Mouse (Mus musculus) myocyte (in vitro differentiated cells): ENCODE measurements around the gene Romo1. TPM values are rescaled to one million over a fixed set of nuclear protein-coding genes. Genes with fewer than 3 reads are reported as not detected.
A peak's percentile ranks its signal among the peaks of the same experiment; 100 is the strongest.

ENCODE experiments used
- H3K27me3 ChIP-seq: one replicate; pipeline ENCODE4 v1.6.1; 2011; ENCODE audit not compliant: control insufficient read depth, insufficient read depth, insufficient read length
- H3K36me3 ChIP-seq: one replicate; pipeline ENCODE4 v1.6.1; 2011; ENCODE audit not compliant: control insufficient read depth, insufficient read depth
- H3K4me2 ChIP-seq: one replicate; pipeline ENCODE4 v1.6.1; 2011; ENCODE audit warnings: low read depth, control low read depth
- H3K4me3 ChIP-seq: one replicate; pipeline ENCODE4 v1.5.1; 2011; ENCODE audit warnings: mild to moderate bottlenecking, control low read depth, moderate library complexity
- H3K79me2 ChIP-seq: one replicate; pipeline ENCODE4 v1.6.1; 2011; ENCODE audit not compliant: control insufficient read depth, insufficient read depth
- H3ac ChIP-seq: one replicate; pipeline ENCODE4 v1.6.1; 2011; ENCODE audit not compliant: control insufficient read depth, insufficient read length
- CEBPB ChIP-seq: IDR thresholded peaks from 2 replicates; pipeline ENCODE4 v1.6.1; 2011; ENCODE audit warnings: mild to moderate bottlenecking, moderate library complexity; ENCODE audit not compliant: poor library complexity, insufficient read depth, severe bottlenecking
- E2F4 ChIP-seq: IDR thresholded peaks from one replicate; pipeline ENCODE4 v1.6.1; 2011; ENCODE audit warnings: mild to moderate bottlenecking, control low read depth, moderate library complexity; ENCODE audit not compliant: insufficient read depth
- MAX ChIP-seq: IDR thresholded peaks from one replicate; pipeline ENCODE4 v1.6.1; 2011; ENCODE audit warnings: low read depth, mild to moderate bottlenecking, control low read depth
- MYOD1 ChIP-seq, 3 experiments: IDR thresholded peaks; one replicate each; pipeline ENCODE4 v1.6.1; 2011; ENCODE audit warnings: control low read depth in 2 of 3, low read depth in 2 of 3, mild to moderate bottlenecking in 2 of 3, moderate library complexity in 1 of 3; ENCODE audit not compliant: insufficient read length in 2 of 3, control insufficient read depth in 1 of 3
- MYOG ChIP-seq, 3 experiments: IDR thresholded peaks; one replicate each; pipeline ENCODE4 v1.6.1; 2011; ENCODE audit warnings: control low read depth in 2 of 3, low read depth in 2 of 3, mild to moderate bottlenecking in 2 of 3; ENCODE audit not compliant: insufficient read length in 2 of 3, control insufficient read depth in 1 of 3, insufficient read depth in 1 of 3
- POLR2A ChIP-seq: IDR thresholded peaks from one replicate; pipeline ENCODE4 v1.6.1; 2011; ENCODE audit warnings: low read depth, mild to moderate bottlenecking, control low read depth, moderate library complexity; ENCODE audit not compliant: insufficient read length
- POLR2AphosphoS2 ChIP-seq: IDR thresholded peaks from one replicate; pipeline ENCODE4 v1.6.1; 2011; ENCODE audit warnings: low read depth, control low read depth; ENCODE audit not compliant: insufficient read length
- REST ChIP-seq: IDR thresholded peaks from one replicate; pipeline ENCODE4 v1.6.1; 2011; ENCODE audit warnings: mild to moderate bottlenecking, control low read depth, moderate library complexity; ENCODE audit not compliant: insufficient read depth, insufficient read length
- SRF ChIP-seq: IDR thresholded peaks from one replicate; pipeline ENCODE4 v1.6.1; 2011; ENCODE audit warnings: low read depth; ENCODE audit not compliant: control insufficient read depth, insufficient read length
- TCF12 ChIP-seq: IDR thresholded peaks from one replicate; pipeline ENCODE4 v1.6.1; 2011; ENCODE audit warnings: mild to moderate bottlenecking, control low read depth; ENCODE audit not compliant: poor library complexity, insufficient read depth, severe bottlenecking
- TCF3 ChIP-seq: IDR thresholded peaks from one replicate; pipeline ENCODE4 v1.6.1; 2011; ENCODE audit warnings: low read depth, control low read depth; ENCODE audit not compliant: insufficient read length
- USF1 ChIP-seq: IDR thresholded peaks from one replicate; pipeline ENCODE4 v1.6.1; 2011; ENCODE audit warnings: low read depth, mild to moderate bottlenecking, control low read depth, moderate library complexity
- polyA plus RNA-seq: library from polyadenylated mRNA; unstranded; fragments of >200 nt; fragmentation: generic; extraction: Trizol; gene quantifications from one replicate; pipeline ENCODE4 v1.2.1, GENCODE M21; 2012; ENCODE audit warnings: missing spikeins

Gene Romo1
- polyA plus RNA-seq, 1 experiment, result 417 TPM

DNA sequence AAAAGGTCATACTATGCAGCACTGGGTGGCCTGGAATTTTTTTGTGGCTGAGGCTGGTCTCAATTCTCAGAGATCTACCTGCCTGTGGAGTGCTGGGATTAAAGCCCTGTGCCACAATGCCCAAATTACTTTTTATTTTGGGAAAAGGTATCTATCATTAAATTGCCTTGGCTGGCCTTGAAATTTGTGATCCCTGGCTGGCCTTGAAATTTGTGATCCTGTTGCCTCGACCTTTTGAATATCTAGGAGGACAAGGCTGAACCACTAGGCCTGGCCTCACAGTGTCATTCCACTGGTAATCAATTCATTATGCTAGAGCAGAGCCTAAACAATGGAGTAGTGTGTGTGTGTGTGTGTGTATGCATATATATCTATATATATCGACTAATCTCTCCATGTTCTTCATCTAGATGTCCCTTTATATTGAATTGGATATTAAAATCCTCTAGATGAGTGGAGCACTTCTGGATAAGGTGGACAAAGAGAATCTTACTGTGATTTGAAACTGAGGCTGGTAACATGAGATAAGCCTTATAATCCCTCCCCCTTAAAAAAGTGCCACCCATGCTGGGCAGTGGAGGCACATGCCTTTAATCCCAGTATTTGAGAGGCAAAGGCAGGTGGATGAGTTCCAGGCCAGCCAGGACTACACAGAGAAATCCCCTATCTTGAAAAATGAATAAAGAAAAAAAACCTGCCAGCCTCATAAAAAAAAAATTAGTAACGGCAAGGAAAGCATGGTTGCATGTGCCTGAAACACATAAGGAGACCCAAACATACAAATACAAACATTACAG is 49.4 kb downstream of the Romo1 start:
- no peak overlapping the region for H3K4me3 ChIP-seq
- no peaks in the 10 kb centered on the region for H3K36me3 ChIP-seq
- TF ChIP-seq MAX, result no peak
- TF ChIP-seq MYOD1 (IDR thresholded peaks at IDR 0.05; ENCODE audit: control insufficient read depth in 1 of 3, insufficient read length in 2 of 3, low read depth in 2 of 3), result peak in 1 of 3 experiments; percentile 54
- TF ChIP-seq TCF3, result no peak
- no peak for TF ChIP-seq TCF12
- no peak for TF ChIP-seq REST
- H3K4me2 ChIP-seq, result no peak overlapping the region
- no peak overlapping the region for H3ac ChIP-seq
- H3K79me2 ChIP-seq, result peaks cover 13% of the 10 kb centered on the region
- H3K27me3 ChIP-seq, result no peaks in the 10 kb centered on the region

DNA sequence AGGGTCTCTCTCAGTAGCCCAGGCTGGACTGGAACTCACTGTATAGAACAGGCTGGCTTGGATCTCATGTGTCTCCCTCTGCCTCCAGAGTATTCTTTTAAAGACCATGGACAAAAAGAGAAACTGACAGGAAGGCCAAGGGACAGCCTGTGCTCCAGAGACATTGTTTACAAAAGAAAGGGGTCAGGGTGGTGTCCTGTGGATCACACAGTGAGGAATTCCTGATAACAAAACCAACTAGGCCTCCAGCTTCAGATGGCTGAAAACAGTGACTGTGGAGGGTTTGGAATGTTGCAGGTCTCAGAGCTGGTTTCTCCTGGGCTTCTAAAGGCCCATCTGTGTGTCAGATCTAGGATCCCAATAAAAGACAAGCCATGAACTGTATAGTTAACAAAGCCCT is 50.7 kb downstream of the Romo1 start:
- H3K27me3 ChIP-seq, result no peaks in the 10 kb centered on the region
- TF ChIP-seq POLR2AphosphoS2 (no peak), TCF3 (no peak), MYOD1 (IDR thresholded peaks at IDR 0.05; ENCODE audit: control insufficient read depth in 1 of 3, insufficient read length in 2 of 3, low read depth in 2 of 3) (no peak), TCF12 (no peak), USF1 (no peak), MAX (no peak), CEBPB (no peak), REST (no peak), MYOG (IDR thresholded peaks at IDR 0.05; ENCODE audit: control insufficient read depth in 1 of 3, insufficient read depth in 1 of 3, insufficient read length in 2 of 3, low read depth in 2 of 3) (no peak), SRF (no peak), POLR2A (no peak), E2F4 (no peak)
- H3K4me3 ChIP-seq, result no peak overlapping the region
- H3K79me2 ChIP-seq, result peaks cover 26% of the 10 kb centered on the region
- no peaks in the 10 kb centered on the region for H3K36me3 ChIP-seq
- no peak overlapping the region for H3ac ChIP-seq
- no peak overlapping the region for H3K4me2 ChIP-seq

Other genes starting within 250 kb of the Romo1 start
- gene Uqcc1, start 213.7 kb upstream of the Romo1 start, polyA plus RNA-seq, result 96.2 TPM
- gene Gm15557, start 203.3 kb upstream of the Romo1 start, polyA plus RNA-seq, result 0.13 TPM
- 2.8 TPM for gene Gdf5, start 198.7 kb upstream of the Romo1 start, polyA plus RNA-seq
- gene Cep250, start 187.6 kb upstream of the Romo1 start, polyA plus RNA-seq, result 13.0 TPM
- gene 6430550D23Rik, start 136.1 kb upstream of the Romo1 start, polyA plus RNA-seq, result 0.29 TPM
- gene Ergic3, start 136.0 kb upstream of the Romo1 start, polyA plus RNA-seq, result 372 TPM
- not detected for gene Fer1l4, start 91.1 kb upstream of the Romo1 start, polyA plus RNA-seq
- 1.1 TPM for gene Spag4, start 78.9 kb upstream of the Romo1 start, polyA plus RNA-seq
- gene Cpne1, start 32.1 kb upstream of the Romo1 start, polyA plus RNA-seq, result 44.0 TPM
- 4.0 TPM for gene Rbm12, start 32.1 kb upstream of the Romo1 start, polyA plus RNA-seq
- gene Gm28036, start 16.9 kb upstream of the Romo1 start, polyA plus RNA-seq, result 10.0 TPM
- gene Nfs1, start 147 bp downstream of the Romo1 start, polyA plus RNA-seq, result 42.8 TPM
- 53.7 TPM for gene Rbm39, start 36.2 kb downstream of the Romo1 start, polyA plus RNA-seq
- gene Phf20, start 52.4 kb downstream of the Romo1 start, polyA plus RNA-seq, result 13.4 TPM
- 4.1 TPM for gene Cnbd2, start 168.3 kb downstream of the Romo1 start, polyA plus RNA-seq
- 167 TPM for gene Scand1, start 168.7 kb downstream of the Romo1 start, polyA plus RNA-seq